Mouse (Mus musculus) megakaryocyte, embryonic 14.5 days (primary cell): ENCODE results near the gene Habp4.

ENCODE experiments used
- FLI1 ChIP-seq: IDR thresholded peaks from 2 replicates; pipeline ENCODE4 v1.6.1; 2012; ENCODE audit warnings: low read length, inconsistent platforms, mixed read lengths
- GATA1 ChIP-seq: IDR thresholded peaks from 3 replicates; pipeline ENCODE4 v1.6.1; 2012; ENCODE audit warnings: mixed read lengths, low read length, inconsistent platforms, borderline replicate concordance

- TF ChIP-seq GATA1 (no peak), FLI1 (no peak)
Measured at GRCm38 (mm10) chr13:64161548-64161915, at the start of gene Habp4.
